Mouse (Mus musculus) embryonic fibroblast, embryonic 13.5 days (primary cell): ENCODE data around the gene Idnk. TPM values are rescaled to one million over a fixed set of nuclear protein-coding genes. Genes with fewer than 3 reads are reported as not detected.

Experiments
- H3K27ac ChIP-seq: 2 replicates; pipeline ENCODE4 v1.5.1; 2012; ENCODE audit warnings: low read length, control low read depth, inconsistent platforms; ENCODE audit not compliant: insufficient read depth
- H3K4me1 ChIP-seq: 2 replicates; pipeline ENCODE4 v1.6.1; 2011; ENCODE audit warnings: low read length; ENCODE audit not compliant: control insufficient read depth, insufficient read depth
- H3K4me3 ChIP-seq: 2 replicates; pipeline ENCODE4 v1.5.1; 2011; ENCODE audit warnings: mild to moderate bottlenecking, control low read depth, low read length; ENCODE audit not compliant: insufficient read depth
- CTCF ChIP-seq: IDR thresholded peaks from 2 replicates; pipeline ENCODE4 v1.5.1; 2011; ENCODE audit warnings: mild to moderate bottlenecking, control low read depth, low read length, moderate library complexity, borderline replicate concordance; ENCODE audit not compliant: insufficient read depth
- POLR2A ChIP-seq: IDR thresholded peaks from 2 replicates; pipeline ENCODE4 v1.6.1; 2011; ENCODE audit warnings: low read depth, mild to moderate bottlenecking, control low read depth, low read length, moderate library complexity
- polyA plus RNA-seq: library from polyadenylated mRNA; stranded (reverse); fragments of >200 nt; gene quantifications from 2 replicates; pipeline ENCODE4 v1.2.4, GENCODE M21; 2011; ENCODE audit warnings: low read depth; ENCODE audit not compliant: missing spikeins, insufficient read length

The Idnk gene
- polyA plus RNA-seq, 1 experiment, result 20.0 TPM

DNA sequence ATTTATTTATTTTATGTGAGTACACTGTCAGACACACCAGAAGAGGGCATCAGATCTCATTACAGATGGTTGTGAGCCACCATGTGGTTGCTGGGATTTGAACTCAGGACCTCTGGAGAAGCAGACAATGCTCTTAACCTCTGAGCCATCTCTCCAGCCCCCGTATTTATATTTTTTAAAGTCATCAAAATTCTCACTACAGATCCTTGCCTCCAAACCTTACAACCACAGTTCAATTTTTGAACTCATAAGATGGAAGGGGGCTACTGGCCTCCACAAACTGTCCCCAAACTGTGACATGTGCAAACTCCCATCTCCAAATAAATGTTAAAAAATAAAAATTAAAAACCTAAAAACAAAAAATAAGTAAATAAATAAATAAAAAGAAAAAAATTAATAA, 9.7 kb upstream of the Idnk start:
- H3K4me3 ChIP-seq, result no peak overlapping the region
- 0 out of 2 replicates have a peak, but pooled peaks cover 3% of the 10 kb centered on the region for H3K4me1 ChIP-seq
- no peak overlapping the region for H3K27ac ChIP-seq
- TF ChIP-seq POLR2A, result no peak
- TF ChIP-seq CTCF, result no peak

DNA sequence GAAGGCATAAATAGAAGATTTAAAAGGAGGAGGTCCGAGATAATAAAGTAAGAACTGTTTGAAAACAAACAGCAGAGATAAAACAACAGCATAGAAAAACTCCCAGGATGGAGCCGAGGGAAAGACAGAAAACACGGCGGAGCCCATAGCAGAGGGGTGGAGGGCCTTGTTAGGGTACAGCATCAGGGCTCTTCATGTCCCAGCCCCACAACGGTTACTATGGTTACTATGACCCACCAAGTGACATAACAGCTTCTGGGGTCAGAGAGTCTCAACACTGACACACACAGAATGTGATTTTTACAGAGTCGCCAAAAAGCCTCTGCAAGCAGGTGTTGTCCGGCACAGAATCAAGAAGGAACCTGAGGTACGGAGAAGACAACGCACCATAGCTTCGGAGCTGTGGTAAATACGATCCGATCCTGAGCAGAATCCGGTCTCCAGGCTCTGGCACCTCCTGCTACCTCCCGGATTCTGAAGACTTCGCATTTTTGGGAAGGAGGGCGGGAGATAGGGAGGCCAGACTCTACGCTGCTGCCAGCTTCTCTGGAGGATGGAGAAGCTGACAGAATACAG, 9.1 kb upstream of the Idnk start:
- H3K27ac ChIP-seq, result no peak overlapping the region
- H3K4me1 ChIP-seq, result 0 out of 2 replicates have a peak, but pooled peaks cover 3% of the 10 kb centered on the region
- peak overlapping the region; percentile 67 for H3K4me3 ChIP-seq
- TF ChIP-seq CTCF (no peak), POLR2A (peak; percentile 39; the same call in 1 of the 2 replicates)

DNA sequence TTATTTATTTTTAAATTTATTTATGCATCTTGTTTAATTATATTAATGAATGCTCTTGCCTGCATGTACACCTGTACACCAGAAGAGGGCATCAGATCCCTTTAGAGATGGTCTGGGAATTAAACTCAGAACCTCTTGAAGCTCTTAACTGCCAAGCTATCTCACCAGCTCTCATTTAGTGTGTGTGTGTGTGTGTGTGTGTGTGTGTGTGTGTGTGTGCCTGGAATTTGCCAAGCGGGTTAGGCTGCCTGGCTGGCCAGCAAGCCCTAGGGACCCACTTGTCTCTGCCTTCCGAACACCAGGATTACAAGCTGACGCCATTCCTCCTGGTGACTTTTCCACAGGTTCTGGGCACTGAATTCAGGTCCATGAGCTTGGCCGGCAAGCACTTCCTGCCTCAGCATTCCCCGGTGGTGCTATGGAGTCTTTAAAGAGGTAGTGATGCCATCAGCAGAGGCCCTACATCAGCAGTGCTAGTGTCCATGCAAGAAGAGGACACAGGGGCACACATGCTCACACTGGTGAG, 8.4 kb upstream of the Idnk start:
- Histone ChIP-seq H3K4me3 (no peak overlapping the region), H3K27ac (no peak overlapping the region), H3K4me1 (0 out of 2 replicates have a peak, but pooled peaks cover 3% of the 10 kb centered on the region)
- TF ChIP-seq POLR2A (no peak), CTCF (no peak)

DNA sequence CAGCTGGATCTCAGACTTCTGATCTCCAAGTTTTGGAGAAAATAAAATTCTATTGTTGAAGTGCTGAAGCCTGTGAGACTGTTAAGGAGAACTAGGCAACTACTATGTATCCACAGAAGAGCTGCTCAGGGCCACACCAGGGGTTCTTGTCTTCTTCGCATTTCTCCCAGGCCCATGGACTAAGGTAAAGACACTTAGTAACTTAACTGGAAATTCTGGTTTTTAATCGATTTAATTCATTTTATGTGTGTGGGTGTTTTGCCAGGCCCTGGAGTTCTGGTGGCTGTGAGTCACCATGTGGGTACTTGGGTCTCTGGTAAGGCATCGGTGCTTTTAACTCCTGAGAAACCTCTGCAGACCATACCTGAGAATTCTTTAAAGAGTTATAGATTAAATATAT, 7.8 kb upstream of the Idnk start:
- no peak overlapping the region for H3K4me3 ChIP-seq
- 0 out of 2 replicates have a peak, but pooled peaks cover 3% of the 10 kb centered on the region for H3K4me1 ChIP-seq
- no peak for TF ChIP-seq POLR2A
- no peak for TF ChIP-seq CTCF
- no peak overlapping the region for H3K27ac ChIP-seq

GRCm38 (mm10) chr13:58150442-58150841, 7.0 kb upstream of the Idnk start:
- H3K4me3 ChIP-seq, result no peak overlapping the region
- H3K27ac ChIP-seq, result no peak overlapping the region
- no peak for TF ChIP-seq CTCF
- TF ChIP-seq POLR2A, result no peak
- 0 out of 2 replicates have a peak, but pooled peaks cover 3% of the 10 kb centered on the region for H3K4me1 ChIP-seq

DNA sequence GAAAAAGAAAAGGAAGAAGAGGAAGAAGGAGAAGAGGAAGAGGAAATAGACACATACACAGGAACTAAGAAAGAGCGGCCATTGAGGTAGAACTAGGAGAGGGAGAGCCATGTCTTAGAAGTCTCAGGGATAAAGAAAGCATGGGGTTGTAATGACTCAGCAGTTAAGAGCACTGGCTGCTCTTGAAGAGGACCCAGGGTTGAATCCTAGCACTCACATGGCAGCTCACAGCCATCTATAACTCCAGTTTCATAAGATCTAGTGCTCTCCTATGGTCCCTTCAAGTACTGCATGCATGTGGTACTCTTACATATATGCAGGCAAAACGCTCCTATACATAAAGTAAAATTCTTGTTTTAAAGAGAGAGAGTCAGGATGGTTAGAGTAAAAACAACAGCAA, 1.4 kb upstream of the Idnk start:
- TF ChIP-seq POLR2A (no peak), CTCF (no peak)
- no peaks in the 10 kb centered on the region for H3K4me1 ChIP-seq
- H3K4me3 ChIP-seq, result no peak overlapping the region
- no peak overlapping the region for H3K27ac ChIP-seq

GRCm38 (mm10) chr13:58157036-58157435, 413 bp upstream of the Idnk start:
- Histone ChIP-seq H3K4me1 (no peaks in the 10 kb centered on the region), H3K27ac (no peak overlapping the region), H3K4me3 (peak overlapping the region; percentile 93)
- TF ChIP-seq POLR2A (no peak), CTCF (no peak)

DNA sequence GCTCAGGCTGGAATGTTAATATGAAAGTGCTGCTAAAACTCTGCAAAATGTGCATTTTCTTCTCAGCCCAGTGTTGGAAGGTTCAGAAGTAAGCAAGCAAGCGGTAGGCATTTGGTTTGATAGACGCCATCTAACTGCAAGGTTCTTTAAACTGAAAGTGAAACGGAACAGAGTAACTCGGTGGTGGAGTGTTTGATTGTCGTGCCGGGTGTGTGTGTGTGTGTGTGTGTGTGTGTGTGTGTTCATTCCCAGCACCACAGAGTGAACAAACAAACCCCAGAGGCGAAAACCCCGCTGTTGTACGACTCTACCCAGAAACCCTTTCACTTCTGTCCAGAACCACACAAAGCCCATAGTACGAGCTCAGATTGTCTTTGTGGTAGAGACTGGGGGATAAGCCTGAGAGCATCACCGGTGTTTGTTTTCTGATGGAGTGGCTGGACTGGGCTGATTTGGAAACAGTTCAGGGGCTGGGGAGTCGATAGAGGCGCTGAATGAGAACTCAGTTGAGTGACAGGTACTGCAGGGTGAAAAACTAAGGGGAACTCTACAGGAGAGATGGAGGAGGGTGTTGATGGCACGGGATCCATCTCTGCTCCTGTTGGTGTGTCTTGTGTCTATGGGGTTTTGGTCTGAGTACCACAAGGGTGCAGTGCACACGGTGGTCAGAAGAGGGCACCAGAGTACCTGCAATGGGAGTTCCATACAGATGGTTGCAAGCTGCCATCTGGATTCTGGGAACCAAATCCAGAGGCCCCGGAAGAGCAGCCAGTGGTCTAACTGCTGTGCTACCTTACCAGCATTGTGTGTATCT, 857 bp downstream of the Idnk start:
- no peaks in the 10 kb centered on the region for H3K4me1 ChIP-seq
- H3K4me3 ChIP-seq, result peak overlapping the region; percentile 93
- TF ChIP-seq POLR2A (no peak), CTCF (peak; percentile 86; the same call in 1 of the 2 replicates)
- peak overlapping the region; percentile 11; the same call in 1 of the 2 replicates for H3K27ac ChIP-seq

DNA sequence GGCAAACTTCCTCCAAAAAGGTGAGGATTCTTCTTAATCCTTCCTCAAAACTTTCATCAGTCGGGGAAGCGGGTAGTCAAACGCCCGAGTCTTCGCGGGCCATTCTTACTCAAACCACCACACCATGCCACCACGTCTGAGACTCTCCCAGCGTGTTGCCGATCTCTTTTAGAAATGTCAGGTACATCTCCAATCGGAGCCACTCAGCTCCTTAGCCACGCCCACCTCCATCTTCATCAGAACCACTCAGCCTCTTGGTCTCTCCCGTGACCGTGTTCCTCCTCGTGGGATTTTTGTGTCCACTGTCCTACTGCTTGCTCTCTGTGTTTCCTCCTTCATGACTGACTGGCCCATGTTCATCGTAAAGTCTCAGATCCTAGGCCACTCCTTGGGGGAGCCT, 3.3 kb downstream of the Idnk start:
- Histone ChIP-seq H3K4me3 (no peak overlapping the region), H3K4me1 (no peaks in the 10 kb centered on the region), H3K27ac (no peak overlapping the region)
- no peak for TF ChIP-seq POLR2A
- no peak for TF ChIP-seq CTCF

GRCm38 (mm10) chr13:58163343-58163742, 5.9 kb downstream of the Idnk start:
- no peak overlapping the region for H3K4me3 ChIP-seq
- no peak overlapping the region for H3K27ac ChIP-seq
- TF ChIP-seq CTCF (no peak), POLR2A (no peak)
- H3K4me1 ChIP-seq, result no peaks in the 10 kb centered on the region
